Mouse (Mus musculus) cerebellum, adult 11 months (tissue): ENCODE data around the gene Ddx55.

Experiments used
- DNase-seq: peaks from one replicate; pipeline ENCODE4 v3.0.0; 2022

Gene Ddx55

GRCm38 (mm10) chr5:124552558-124553307, at the start of gene Ddx55:
TSS of gene Ddx55 (plus strand) at chr5:124552864.
- DNase-seq: peak; percentile 87

GRCm38 (mm10) chr5:124503742-124504141, 48.9 kb upstream of the Ddx55 start:
- no peak for DNase-seq

- no peak for DNase-seq
Measured at GRCm38 (mm10) chr5:124505235-124505634, 47.4 kb upstream of the Ddx55 start.

GRCm38 (mm10) chr5:124506731-124507359, 45.8 kb upstream of the Ddx55 start:
- DNase-seq: no peak

- DNase-seq: no peak
Measured at GRCm38 (mm10) chr5:124509200-124509599, 43.5 kb upstream of the Ddx55 start.

GRCm38 (mm10) chr5:124509742-124510237, 42.9 kb upstream of the Ddx55 start:
- no peak for DNase-seq

GRCm38 (mm10) chr5:124510536-124511050, 42.1 kb upstream of the Ddx55 start:
- DNase-seq: no peak

GRCm38 (mm10) chr5:124515789-124516188, 36.9 kb upstream of the Ddx55 start:
- DNase-seq: no peak

GRCm38 (mm10) chr5:124518648-124519047, 34.0 kb upstream of the Ddx55 start:
- DNase-seq: no peak

GRCm38 (mm10) chr5:124521588-124521987, 31.1 kb upstream of the Ddx55 start:
- DNase-seq: no peak

- DNase-seq: no peak
Measured at GRCm38 (mm10) chr5:124523032-124523431, 29.6 kb upstream of the Ddx55 start.

GRCm38 (mm10) chr5:124524943-124525342, 27.7 kb upstream of the Ddx55 start:
- DNase-seq: no peak

- DNase-seq: no peak
Measured at GRCm38 (mm10) chr5:124528351-124528750, 24.3 kb upstream of the Ddx55 start.

GRCm38 (mm10) chr5:124528791-124529190, 23.9 kb upstream of the Ddx55 start:
- DNase-seq: no peak

- DNase-seq: no peak
Measured at GRCm38 (mm10) chr5:124529191-124529651, 23.4 kb upstream of the Ddx55 start.

GRCm38 (mm10) chr5:124529697-124530096, 23.0 kb upstream of the Ddx55 start:
- no peak for DNase-seq

- DNase-seq: peak; percentile 67
Measured at GRCm38 (mm10) chr5:124530655-124531582, 21.7 kb upstream of the Ddx55 start, which contains the start of gene Rilpl1. TSS of gene Rilpl1 (minus strand) at chr5:124531391.

- DNase-seq: no peak
Measured at GRCm38 (mm10) chr5:124531583-124531930, 21.1 kb upstream of the Ddx55 start.

GRCm38 (mm10) chr5:124532451-124532850, 20.2 kb upstream of the Ddx55 start:
- DNase-seq: no peak

- no peak for DNase-seq
Measured at GRCm38 (mm10) chr5:124535016-124535415, 17.6 kb upstream of the Ddx55 start.

- no peak for DNase-seq
Measured at GRCm38 (mm10) chr5:124536776-124537175, 15.9 kb upstream of the Ddx55 start.
